Mouse (Mus musculus): ENCODE results near the gene Scn2b.
A peak's percentile ranks its signal among the peaks of the same experiment; 100 is the strongest.

DNA sequence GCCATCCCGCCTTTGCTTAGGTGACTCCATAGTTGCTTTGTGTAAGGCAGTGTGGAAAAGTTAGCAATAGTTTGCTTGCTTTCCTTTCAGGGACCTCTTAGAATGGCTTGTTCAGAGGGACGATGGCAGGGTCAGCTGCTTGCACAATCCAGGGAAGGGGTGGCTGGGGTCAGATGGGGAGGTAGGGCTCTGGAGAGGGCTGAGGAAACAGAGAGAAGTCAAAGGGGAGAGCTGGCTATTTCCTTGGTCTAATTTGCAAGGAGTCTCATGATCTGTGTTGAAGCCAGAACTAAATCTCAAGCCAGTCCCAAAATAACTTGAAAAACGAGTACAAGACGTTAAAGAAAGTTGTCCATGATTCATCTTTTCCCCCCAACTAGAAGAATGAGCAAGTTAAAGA, 24.9 kb upstream of the Scn2b start:
- TF ChIP-seq JUND (conservative IDR thresholded peaks at IDR 0.05; ENCODE audit: low read depth, low read length) (0 out of 2 replicates have a peak, but pooled peaks have one; percentile 14), CHD2 (IDR thresholded peaks at IDR 0.05; ENCODE audit: low read length) (no peak), NRF1 (IDR thresholded peaks at IDR 0.05; ENCODE audit: low read depth, low read length) (no peak), GABPA (IDR thresholded peaks at IDR 0.05; ENCODE audit: insufficient replicate concordance, low read depth, low read length) (no peak), CHD1 (IDR thresholded peaks at IDR 0.05; ENCODE audit: low read depth, low read length) (no peak), MAFK (IDR thresholded peaks at IDR 0.05; ENCODE audit: insufficient replicate concordance, low read length) (no peak), POLR2A (IDR thresholded peaks at IDR 0.05; ENCODE audit: low read depth, low read length) (no peak), CTCF (conservative IDR thresholded peaks at IDR 0.05 in 1 of 2, IDR thresholded peaks at IDR 0.05 in 1 of 2; ENCODE audit: low read depth in 2 of 2, low read length in 2 of 2) (no peak), EP300 (IDR thresholded peaks at IDR 0.05; ENCODE audit: low read length) (no peak), SMC3 (IDR thresholded peaks at IDR 0.05; ENCODE audit: low read depth, low read length) (no peak)

All from CH12.LX (cell line).